Mouse (Mus musculus) heart, embryonic 14.5 days (tissue): ENCODE results near the gene Riok2. TPM values are rescaled to one million over a fixed set of nuclear protein-coding genes. Genes with fewer than 3 reads are reported as not detected.
"Not testable (repeated sequence)": the region's sequence is repeated elsewhere in the genome, so short reads cannot be mapped to it uniquely, and the experiment has no call there.

Source experiments
- ATAC-seq: fragments of 200-750 bp; cut with Nextera tagmentation; 2 replicates; pipeline ENCODE4 v1.8.0; 2017; ENCODE audit warnings: low read depth, moderate TSS enrichment; ENCODE audit not compliant: insufficient number of reproducible peaks, insufficient read depth, low FRiP score
- H3K27ac ChIP-seq, 2 experiments: fragments of 200-500 bp in 1 of 2; fragments of 300-500 bp in 1 of 2; sonication (generic) in 1 of 2; replicated peaks in 1 of 2; 2 replicates each; pipeline ENCODE4 v1.5.1; 2012 to 2014; ENCODE audit warnings: low read depth in 2 of 2, low read length in 2 of 2, control low read depth in 1 of 2, mild to moderate bottlenecking in 1 of 2, mixed read lengths in 1 of 2; ENCODE audit not compliant: control insufficient read depth in 1 of 2, insufficient read depth in 1 of 2
- H3K27me3 ChIP-seq: fragments of 300-500 bp; sonication (generic); 2 replicates; pipeline ENCODE4 v1.6.1; 2014; ENCODE audit warnings: mild to moderate bottlenecking, low read length, control low read depth; ENCODE audit not compliant: control insufficient read depth, insufficient read depth
- H3K36me3 ChIP-seq: fragments of 300-500 bp; sonication (generic); 2 replicates; pipeline ENCODE4 v1.6.1; 2014; ENCODE audit warnings: mild to moderate bottlenecking, control low read depth, low read length, mixed read lengths; ENCODE audit not compliant: control insufficient read depth, insufficient read depth
- H3K4me1 ChIP-seq, 2 experiments: fragments of 200-500 bp in 1 of 2; fragments of 300-500 bp in 1 of 2; sonication (generic) in 1 of 2; 2 replicates each; pipeline ENCODE4 v1.6.1; 2012 to 2014; ENCODE audit warnings: low read length in 2 of 2, control low read depth in 1 of 2, mixed read lengths in 1 of 2; ENCODE audit not compliant: control insufficient read depth in 2 of 2, insufficient read depth in 2 of 2
- H3K4me2 ChIP-seq: fragments of 300-500 bp; sonication (generic); 2 replicates; pipeline ENCODE4 v1.6.1; 2014; ENCODE audit warnings: mild to moderate bottlenecking, low read length
- H3K4me3 ChIP-seq, 2 experiments: fragments of 200-500 bp in 1 of 2; fragments of 300-500 bp in 1 of 2; sonication (generic) in 1 of 2; 2 replicates each; pipeline ENCODE4 v1.5.1; 2012 to 2014; ENCODE audit warnings: low read length in 2 of 2, mild to moderate bottlenecking in 2 of 2, control low read depth in 1 of 2, low read depth in 1 of 2, moderate library complexity in 1 of 2; ENCODE audit not compliant: control insufficient read depth in 1 of 2, insufficient read depth in 1 of 2
- H3K9ac ChIP-seq: fragments of 300-500 bp; sonication (generic); 2 replicates; pipeline ENCODE4 v1.6.1; 2014; ENCODE audit warnings: mild to moderate bottlenecking, low read length
- H3K9me3 ChIP-seq: fragments of 300-500 bp; sonication (generic); 2 replicates; pipeline ENCODE4 v1.6.1; 2016; ENCODE audit warnings: low read length, control low read depth; ENCODE audit not compliant: control insufficient read depth
- WGBS: fragments of 180-500 bp; shearing (Covaris S2); extraction: QIAGEN DNeasy Blood & Tissue Kit; methylation state at CpG from one replicate; pipeline ENCODE4 v1.1.7; 2014; 5-methylcytosine and 5-hydroxymethylcytosine counted together
- polyA plus RNA-seq: library from polyadenylated mRNA; unstranded; fragments of >200 nt; fragmentation: Nextera tagmentation; extraction: Ambion mirVana; gene quantifications from 2 replicates; pipeline ENCODE4 v1.2.1, GENCODE M21; 2014

The Riok2 gene
- polyA plus RNA-seq, result 22.6 and 22.7 TPM in 2 replicates

DNA sequence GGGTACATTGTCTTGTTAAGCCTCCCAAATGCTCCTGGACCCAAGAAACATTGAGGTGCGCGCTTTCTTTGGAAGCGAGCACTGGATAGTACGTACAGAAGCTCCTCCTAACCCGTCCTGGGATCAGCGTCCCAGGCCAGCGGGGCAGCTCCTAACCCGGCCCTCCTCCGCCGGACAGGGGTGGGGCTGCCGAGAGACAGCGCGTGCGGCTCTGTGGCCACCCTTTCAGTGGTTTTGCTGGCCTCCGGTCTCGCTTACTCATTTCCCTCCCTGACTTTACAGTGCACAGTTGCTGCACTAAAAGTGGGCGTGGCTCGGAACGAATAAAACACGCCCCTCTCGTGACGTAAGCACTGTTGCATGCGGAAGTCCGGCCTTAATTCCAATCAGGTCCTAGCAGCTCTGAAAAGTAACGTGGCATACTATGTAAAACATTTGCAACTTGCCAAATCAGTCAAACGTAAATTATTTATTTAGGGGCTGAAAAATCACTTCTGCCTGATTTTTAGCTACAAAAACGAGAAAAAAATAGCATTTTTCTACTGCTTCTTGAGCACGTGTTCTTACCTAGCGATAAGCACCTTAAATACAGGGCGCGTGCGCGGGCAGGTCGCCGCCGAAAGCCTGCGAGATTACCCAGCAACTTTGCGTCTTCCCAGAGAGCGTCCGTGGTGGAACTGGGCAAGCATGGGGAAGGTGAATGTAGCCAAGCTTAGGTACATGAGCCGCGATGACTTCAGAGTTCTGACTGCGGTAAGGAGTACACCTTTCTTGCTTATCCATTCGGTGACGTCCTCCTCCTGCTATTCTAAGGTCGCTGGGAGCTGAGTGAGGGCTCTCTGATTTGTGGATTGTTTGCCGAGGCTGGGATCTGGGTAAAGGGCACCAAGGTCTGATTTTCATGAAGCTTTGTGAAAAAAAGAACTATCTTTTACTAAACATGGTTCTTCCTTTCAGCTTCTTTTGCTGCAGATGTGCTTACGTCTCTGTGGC is at the start of gene Riok2:
TSS of gene Riok2 (plus strand) at position 392 of the 993 bp plus-strand sequence.
- H3K9ac ChIP-seq, result peak within 1 kb of the TSS; percentile 90
- H3K27ac ChIP-seq, result peak within 1 kb of the TSS; percentile 75 to 83
- peak within 1 kb of the TSS; percentile 77 to 97 for H3K4me3 ChIP-seq
- H3K4me1 ChIP-seq, result peaks cover 0 to 9% of the 10 kb centered on the region in 2 experiments; a peak in 1 of 4 replicates
- WGBS, result under 1% methylated on average over 48 of the region's 48 CpGs
- peak within 1 kb of the TSS; percentile 81 for H3K4me2 ChIP-seq
- peaks cover 22% of the 10 kb centered on the region for H3K36me3 ChIP-seq
- ATAC-seq, result peak; percentile 97
- H3K27me3 ChIP-seq, result no peaks in the 10 kb centered on the region
- H3K9me3 ChIP-seq, result no peaks in the 10 kb centered on the region

DNA sequence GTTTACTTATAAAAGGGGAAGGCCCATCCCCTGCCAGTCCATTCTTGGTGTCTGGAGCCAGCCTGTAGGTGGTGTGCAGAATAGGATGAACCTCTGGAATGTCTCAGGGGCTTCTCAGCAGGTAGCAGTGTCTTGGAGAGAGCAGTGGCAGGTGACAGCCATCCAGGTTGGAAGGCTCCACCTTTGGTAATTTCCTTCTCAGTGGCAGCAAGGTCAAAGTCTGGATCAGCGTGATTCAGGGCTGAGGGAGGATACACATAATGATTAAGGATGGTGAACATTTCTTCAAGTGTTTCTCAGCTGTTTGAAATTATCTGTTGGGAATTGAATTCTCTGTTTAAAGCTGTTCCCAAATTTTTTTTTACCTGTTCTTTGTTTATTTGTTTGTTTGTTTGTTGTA is 48.1 kb upstream of the Riok2 start:
- H3K4me1 ChIP-seq, H3K27me3 ChIP-seq, H3K4me3 ChIP-seq, H3K4me2 ChIP-seq, H3K9ac ChIP-seq, H3K36me3 ChIP-seq, H3K9me3 ChIP-seq, ATAC-seq, H3K27ac ChIP-seq: not testable (repeated sequence)
- 80% methylated on average over 1 of the region's 1 CpGs for WGBS

DNA sequence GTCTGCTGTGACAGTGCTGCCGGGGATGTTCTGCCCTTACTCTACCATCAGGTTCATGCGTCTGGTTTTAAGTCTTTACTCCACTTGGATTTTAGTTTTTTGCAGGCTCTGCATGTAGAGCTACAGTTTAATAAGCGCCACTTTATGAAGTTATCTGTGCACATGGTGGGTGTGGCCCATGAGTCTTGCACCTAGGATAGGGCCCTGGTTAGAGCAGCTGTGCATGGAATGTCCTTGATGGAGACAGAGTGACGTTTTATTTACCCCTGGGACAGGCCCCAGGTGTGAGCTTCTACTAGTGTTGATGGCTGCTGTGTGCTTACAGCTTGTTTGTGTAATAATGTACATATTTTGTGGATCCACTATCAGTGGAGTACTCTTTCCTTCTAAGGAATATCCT is 47.5 kb upstream of the Riok2 start:
- Histone ChIP-seq H3K4me2 (no peak overlapping the region), H3K9ac (no peak overlapping the region), H3K4me1 (no peaks in the 10 kb centered on the region), H3K36me3 (no peaks in the 10 kb centered on the region), H3K27me3 (no peaks in the 10 kb centered on the region), H3K27ac (no peak overlapping the region), H3K4me3 (no peak overlapping the region), H3K9me3 (no peaks in the 10 kb centered on the region)
- no peak for ATAC-seq
- 83% methylated on average over 4 of the region's 4 CpGs for WGBS

DNA sequence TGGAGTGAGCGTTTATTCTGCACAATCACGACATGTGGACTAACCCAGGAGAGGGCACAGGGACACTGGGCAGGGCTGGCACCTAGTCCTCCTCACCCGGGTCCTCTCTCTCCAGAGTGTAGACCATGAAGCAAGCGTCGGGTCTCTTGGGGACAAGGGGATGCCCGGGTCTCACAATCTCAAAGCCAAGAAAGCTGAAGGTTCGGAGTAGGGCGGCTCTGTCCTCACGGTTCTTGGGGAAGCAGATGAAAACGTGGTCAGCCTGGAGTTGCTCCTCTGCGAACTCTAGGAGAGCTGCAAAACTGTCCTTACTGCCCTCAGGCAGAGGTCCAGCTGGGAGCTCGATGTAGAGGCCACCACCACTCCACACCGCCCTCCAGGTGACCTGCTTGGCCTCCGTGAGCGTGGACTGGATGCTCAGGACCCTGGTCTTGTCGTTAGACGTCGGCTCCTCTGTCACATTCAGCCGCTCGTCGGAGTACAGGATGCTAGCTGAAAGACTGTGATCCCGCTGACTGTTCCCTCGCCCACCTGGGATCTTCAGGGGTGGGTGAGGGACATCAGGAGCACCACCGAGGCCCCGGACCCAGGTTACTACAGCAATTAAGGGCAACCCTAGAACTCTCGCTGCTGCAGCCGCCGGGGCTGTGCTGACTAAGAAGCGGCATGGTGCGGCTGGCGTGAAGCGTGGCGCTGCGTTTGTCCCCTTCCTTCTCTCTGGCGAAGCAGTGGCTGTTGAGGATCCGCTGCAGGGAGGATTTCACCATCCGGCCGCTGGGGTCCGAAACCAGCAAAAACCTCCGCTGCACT is 28.5 kb upstream of the Riok2 start:
- not testable (repeated sequence) for H3K36me3 ChIP-seq, H3K4me1 ChIP-seq, H3K9me3 ChIP-seq, H3K27ac ChIP-seq, H3K27me3 ChIP-seq
- peak overlapping the region; percentile 35 for H3K4me3 ChIP-seq
- ATAC-seq, result peak; percentile 39; the same call in 1 of the 2 replicates
- peak overlapping the region; percentile 25; the same call in 1 of the 2 replicates for H3K9ac ChIP-seq
- WGBS, result 2% methylated on average over 26 of the region's 40 CpGs
- peak overlapping the region; percentile 66 for H3K4me2 ChIP-seq

DNA sequence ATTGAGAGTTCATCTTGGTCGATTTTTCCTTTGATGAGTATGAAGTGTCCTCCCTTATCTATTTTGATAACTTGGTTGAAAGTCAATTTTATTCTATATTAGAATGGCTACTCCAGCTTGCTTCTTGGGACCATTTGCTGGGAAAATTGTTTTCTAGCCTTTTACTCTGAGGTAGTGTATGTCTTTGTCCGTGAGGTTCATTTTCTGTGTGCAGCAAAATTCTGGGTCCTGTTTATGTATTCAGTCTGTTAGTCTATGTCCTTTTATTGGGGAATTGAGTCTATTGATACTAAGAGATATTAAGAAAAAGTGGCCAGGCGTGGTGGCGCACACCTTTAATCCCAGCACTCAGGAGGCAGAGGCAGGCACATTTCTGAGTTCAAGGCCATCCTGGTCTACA is 27.8 kb upstream of the Riok2 start:
- Histone ChIP-seq H3K4me2 (peak overlapping the region; percentile 66), H3K9ac (peak overlapping the region; percentile 25; the same call in 1 of the 2 replicates), H3K4me3 (peak overlapping the region; percentile 35)
- WGBS, result 39% methylated on average over 4 of the region's 4 CpGs
- not testable (repeated sequence) for H3K36me3 ChIP-seq, H3K27ac ChIP-seq, H3K4me1 ChIP-seq, H3K9me3 ChIP-seq, H3K27me3 ChIP-seq, ATAC-seq

DNA sequence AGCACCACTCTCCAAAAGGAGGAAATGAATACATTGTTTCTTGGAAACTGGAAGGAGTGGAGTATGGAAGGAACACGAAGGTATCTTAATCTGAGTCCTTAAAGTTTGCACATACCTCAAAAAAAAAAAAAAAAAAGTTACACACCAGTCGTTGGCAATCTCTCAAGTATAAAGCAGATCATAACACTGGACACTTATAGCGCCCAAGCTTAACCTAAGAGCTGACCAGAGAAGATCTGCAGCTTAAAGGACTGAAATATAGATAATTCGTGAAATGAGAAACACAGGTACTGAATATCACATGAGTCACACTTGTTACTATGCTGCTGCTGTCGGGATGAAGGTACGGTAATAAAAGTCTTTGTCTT is 575 bp upstream of the Riok2 start:
- Histone ChIP-seq H3K36me3 (peaks cover 16% of the 10 kb centered on the region), H3K4me2 (peak overlapping the region; percentile 81), H3K27me3 (no peaks in the 10 kb centered on the region), H3K4me3 (peak overlapping the region; percentile 77 to 97), H3K4me1 (peaks cover 0 to 9% of the 10 kb centered on the region in 2 experiments; a peak in 1 of 4 replicates), H3K27ac (peak overlapping the region; percentile 75 to 83), H3K9ac (peak overlapping the region; percentile 90), H3K9me3 (no peaks in the 10 kb centered on the region)
- WGBS, result 2% methylated on average over 6 of the region's 6 CpGs
- ATAC-seq, result no peak

DNA sequence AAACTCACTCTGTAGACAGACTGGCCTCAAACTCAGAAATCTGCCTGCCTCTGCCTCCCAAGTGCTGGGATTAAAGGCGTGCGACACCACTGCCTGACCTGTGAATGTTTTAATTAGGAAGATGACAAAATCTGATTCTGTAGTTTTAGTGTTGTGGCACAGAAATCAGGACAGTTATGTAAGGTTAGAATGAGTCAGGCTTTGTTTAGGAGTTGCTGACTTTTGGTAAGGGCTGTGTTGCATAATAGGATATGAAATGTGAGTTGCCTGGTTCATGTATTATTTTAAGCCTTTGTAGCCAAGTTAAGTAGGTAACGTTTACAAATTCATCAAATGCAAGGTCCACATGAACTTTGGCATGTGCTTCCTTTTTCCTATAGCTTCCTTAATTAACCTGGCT is 1.5 kb downstream of the Riok2 start:
- no peaks in the 10 kb centered on the region for H3K9me3 ChIP-seq
- H3K4me3 ChIP-seq, result peak overlapping the region in 1 of 2 experiments; percentile 77; a peak in 2 of 4 replicates
- peaks cover 23% of the 10 kb centered on the region for H3K36me3 ChIP-seq
- peak overlapping the region; percentile 81 for H3K4me2 ChIP-seq
- H3K27me3 ChIP-seq, result no peaks in the 10 kb centered on the region
- peaks cover 0 to 9% of the 10 kb centered on the region in 2 experiments; a peak in 1 of 4 replicates for H3K4me1 ChIP-seq
- H3K27ac ChIP-seq, result no peak overlapping the region
- H3K9ac ChIP-seq, result peak overlapping the region; percentile 90
- 88% methylated on average over 3 of the region's 3 CpGs for WGBS
- no peak for ATAC-seq
